Mouse (Mus musculus) heart, postnatal 0 days (tissue): ENCODE measurements at regions not wholly inside any gene's neighbourhood (a gene's known extent, or its start where the extent isn't known, plus 50 kb on each side); places are given as distances from the start of the nearest gene placed in this dataset.

Source experiments
- ATAC-seq: fragments of 200-750 bp; cut with Nextera tagmentation; 2 replicates; pipeline ENCODE4 v1.8.0; 2017; ENCODE audit warnings: low read depth, moderate number of reproducible peaks, moderate library complexity; ENCODE audit not compliant: insufficient read depth
- DNase-seq: peaks from one replicate; pipeline ENCODE4 v3.0.0-alpha.2; 2016; ENCODE audit warnings: low spot score
- H3K27ac ChIP-seq: fragments of 300-500 bp; sonication (generic); 2 replicates; pipeline ENCODE4 v1.5.1; 2014; ENCODE audit warnings: low read depth, mild to moderate bottlenecking
- H3K27me3 ChIP-seq: fragments of 300-500 bp; sonication (generic); 2 replicates; pipeline ENCODE4 v1.6.1; 2014; ENCODE audit warnings: low read length, mixed read lengths; ENCODE audit not compliant: control insufficient read depth, insufficient read depth
- H3K36me3 ChIP-seq: fragments of 300-500 bp; sonication (generic); replicated peaks from 2 replicates; pipeline ENCODE4 v1.6.1; 2014; ENCODE audit warnings: low read length, mixed read lengths; ENCODE audit not compliant: control insufficient read depth, insufficient read depth
- H3K4me1 ChIP-seq: fragments of 300-500 bp; sonication (generic); 2 replicates; pipeline ENCODE4 v1.6.1; 2014; ENCODE audit warnings: antibody characterized with exemption; ENCODE audit not compliant: control insufficient read depth, insufficient read depth
- H3K4me2 ChIP-seq: fragments of 300-500 bp; sonication (generic); 2 replicates; pipeline ENCODE4 v1.6.1; 2014; ENCODE audit warnings: low read depth, mild to moderate bottlenecking, low read length, moderate library complexity
- H3K4me3 ChIP-seq: fragments of 300-500 bp; sonication (generic); 2 replicates; pipeline ENCODE4 v1.5.1; 2014; ENCODE audit warnings: low read depth, low read length
- H3K9ac ChIP-seq: fragments of 300-500 bp; sonication (generic); replicated peaks from 2 replicates; pipeline ENCODE4 v1.6.1; 2014; ENCODE audit warnings: low read depth, low read length, mixed read lengths
- H3K9me3 ChIP-seq: fragments of 300-500 bp; sonication (generic); replicated peaks from 2 replicates; pipeline ENCODE4 v1.6.1; 2016; ENCODE audit warnings: low read length; ENCODE audit not compliant: control insufficient read depth
- CTCF ChIP-seq: IDR thresholded peaks from 2 replicates; pipeline ENCODE4 v1.5.1; 2016; ENCODE audit warnings: antibody characterized with exemption, control low read depth, low read depth
- EP300 ChIP-seq: IDR thresholded peaks from 2 replicates; pipeline ENCODE4 v1.6.1; 2016; ENCODE audit warnings: antibody characterized with exemption, low read depth
- WGBS: fragments of 180-500 bp; shearing (Covaris S2); extraction: QIAGEN DNeasy Blood & Tissue Kit; methylation state at CpG from one replicate; pipeline ENCODE4 v1.1.7; 2014; 5-methylcytosine and 5-hydroxymethylcytosine counted together

GRCm38 (mm10) chr10:95731001-95731400, 57.8 kb upstream of the Anapc15-ps start:
- ATAC-seq (no peak), DNase-seq (no peak)
- TF ChIP-seq EP300: no peak
- no peak for TF ChIP-seq CTCF
- 88% methylated on average over 10 of the region's 10 CpGs for WGBS
- Histone ChIP-seq H3K9me3 (no peaks in the 10 kb centered on the region), H3K4me1 (peaks cover 4% of the 10 kb centered on the region; the same call in 1 of the 2 replicates), H3K4me3 (no peak overlapping the region), H3K27me3 (no peaks in the 10 kb centered on the region), H3K27ac (no peak overlapping the region), H3K9ac (no peak overlapping the region), H3K36me3 (no peaks in the 10 kb centered on the region), H3K4me2 (no peak overlapping the region)

GRCm38 (mm10) chr10:95729890-95730289, 56.6 kb upstream of the Anapc15-ps start:
- no peak for TF ChIP-seq EP300
- TF ChIP-seq CTCF: no peak
- 27% methylated on average over 9 of the region's 9 CpGs for WGBS
- peak; percentile 64 for DNase-seq
- peaks cover 13% of the 10 kb centered on the region; the same call in 1 of the 2 replicates for H3K4me1 ChIP-seq
- H3K4me2 ChIP-seq: no peak overlapping the region
- H3K36me3 ChIP-seq: no peaks in the 10 kb centered on the region
- no peaks in the 10 kb centered on the region for H3K9me3 ChIP-seq
- H3K27ac ChIP-seq: peak overlapping the region; percentile 2; the same call in 1 of the 2 replicates
- ATAC-seq: peak; percentile 69
- no peaks in the 10 kb centered on the region for H3K27me3 ChIP-seq
- no peak overlapping the region for H3K4me3 ChIP-seq
- no peak overlapping the region for H3K9ac ChIP-seq

GRCm38 (mm10) chr10:95725910-95726309, 52.7 kb upstream of the Anapc15-ps start:
- H3K36me3 ChIP-seq: no peaks in the 10 kb centered on the region
- 13% methylated on average over 5 of the region's 5 CpGs for WGBS
- no peaks in the 10 kb centered on the region for H3K27me3 ChIP-seq
- H3K4me1 ChIP-seq: peaks cover 13% of the 10 kb centered on the region; the same call in 1 of the 2 replicates
- ATAC-seq (peak; percentile 53), DNase-seq (peak; percentile 36)
- no peaks in the 10 kb centered on the region; the same call in 1 of the 2 replicates for H3K9me3 ChIP-seq
- no peak overlapping the region for H3K4me2 ChIP-seq
- 0 out of 2 replicates have a peak overlapping the region, but pooled peaks have one; percentile 2 for H3K9ac ChIP-seq
- TF ChIP-seq EP300: no peak
- no peak for TF ChIP-seq CTCF
- H3K4me3 ChIP-seq: no peak overlapping the region
- H3K27ac ChIP-seq: peak overlapping the region; percentile 58

GRCm38 (mm10) chr10:95725349-95725748, 52.1 kb upstream of the Anapc15-ps start:
- 41% methylated on average over 5 of the region's 5 CpGs for WGBS
- Histone ChIP-seq H3K36me3 (no peaks in the 10 kb centered on the region), H3K4me2 (no peak overlapping the region), H3K4me1 (peaks cover 13% of the 10 kb centered on the region; the same call in 1 of the 2 replicates), H3K9ac (0 out of 2 replicates have a peak overlapping the region, but pooled peaks have one; percentile 2), H3K27me3 (no peaks in the 10 kb centered on the region), H3K4me3 (no peak overlapping the region), H3K27ac (peak overlapping the region; percentile 52; the same call in 1 of the 2 replicates), H3K9me3 (no peaks in the 10 kb centered on the region; the same call in 1 of the 2 replicates)
- TF ChIP-seq EP300 (no peak), CTCF (no peak)
- DNase-seq (no peak), ATAC-seq (no peak)
